8 mouse cellular contexts compared by ENCODE assay signal in genomic region chr8:120493508-120494464, GRCm38 (mm10).
DNase-seq lines count a peak whose midpoint lies in the region; ATAC-seq and TF ChIP-seq lines count a peak whose summit lies in the region.

No protein-coding gene starts in this region.

- no peaks in the 10 kb centered on the region for H3K27me3 ChIP-seq in intestine, embryonic 15.5 days (replicated peaks)
- H3K27me3 ChIP-seq in myocyte (ENCODE audit: control insufficient read depth, insufficient read depth, insufficient read length) = no peaks in the 10 kb centered on the region

- H3K9me3 ChIP-seq in intestine, embryonic 15.5 days = no peaks in the 10 kb centered on the region

- peak; percentile 37 to 70 for DNase-seq in adrenal gland, adult (ENCODE audit: inconsistent age in 2 of 2, low spot score in 1 of 2)
- DNase-seq in adrenal gland, postnatal 10 days = no peak
- DNase-seq in layer of hippocampus, adult 2 months (ENCODE audit: low spot score in 2 of 2) = no peak
- DNase-seq in layer of hippocampus, postnatal 36 days = no peak
- DNase-seq in testis, postnatal 10 days (ENCODE audit: low spot score) = no peak
- DNase-seq in layer of hippocampus, adult 18-20 months (ENCODE audit: low spot score in 2 of 2) = no peak

- peak overlapping the region; percentile 8; the same call in 1 of the 2 replicates for H3K9ac ChIP-seq in intestine, embryonic 15.5 days

- TF ChIP-seq POLR2A in myocyte (IDR thresholded peaks at IDR 0.05; ENCODE audit: insufficient read length, low read depth) = no peak

- H3K4me3 ChIP-seq in layer of hippocampus, adult 2 months = peak overlapping the region; percentile 67; the same call in 1 of the 2 replicates
- no peak overlapping the region; the same call in 1 of the 2 replicates for H3K4me3 ChIP-seq in intestine, embryonic 15.5 days (replicated peaks)
- H3K4me3 ChIP-seq in myocyte = no peak overlapping the region

- WGBS in intestine, embryonic 15.5 days = 56% methylated on average over 16 of the region's 16 CpGs

- no peaks in the 10 kb centered on the region for H3K36me3 ChIP-seq in intestine, embryonic 15.5 days
- no peaks in the 10 kb centered on the region for H3K36me3 ChIP-seq in myocyte (ENCODE audit: control insufficient read depth, insufficient read depth)

- no peak for ATAC-seq in intestine, embryonic 15.5 days

- peaks cover 87% of the 10 kb centered on the region for H3K4me1 ChIP-seq in intestine, embryonic 15.5 days (replicated peaks)

- 0 out of 2 replicates have a peak overlapping the region, but pooled peaks have one; percentile 5 for H3K4me2 ChIP-seq in intestine, embryonic 15.5 days (replicated peaks)
- peak overlapping the region; percentile 82 for H3K4me2 ChIP-seq in myocyte (ENCODE audit: low read depth)

- H3ac ChIP-seq in myocyte (ENCODE audit: control insufficient read depth, insufficient read length) = no peak overlapping the region

- 0 out of 2 replicates have a peak overlapping the region, but pooled peaks have one; percentile 23 for H3K27ac ChIP-seq in layer of hippocampus, adult 2 months
- no peak overlapping the region for H3K27ac ChIP-seq in intestine, embryonic 15.5 days

- TF ChIP-seq CTCF in layer of hippocampus, adult 2 months (conservative IDR thresholded peaks at IDR 0.05) = no peak

- H3K79me2 ChIP-seq in myocyte (ENCODE audit: control insufficient read depth, insufficient read depth) = peaks cover 85% of the 10 kb centered on the region

TF ChIP-seq in myocyte, 11 proteins besides CTCF, POLR2A, EP300 and RAD21:
- TF ChIP-seq CEBPB (IDR thresholded peaks at IDR 0.05; ENCODE audit: insufficient read depth, poor library complexity, severe bottlenecking) (no peak), SRF (IDR thresholded peaks at IDR 0.05; ENCODE audit: control insufficient read depth, insufficient read length, low read depth) (no peak), E2F4 (IDR thresholded peaks at IDR 0.05; ENCODE audit: insufficient read depth) (no peak), TCF12 (IDR thresholded peaks at IDR 0.05; ENCODE audit: insufficient read depth, poor library complexity, severe bottlenecking) (no peak)

Comparison
In these comparisons a context has a peak if more than half of its experiments do, and no peak if none do; other contexts are left out.
1. DNase-seq: peak in adrenal gland, adult (2 of 2); none in adrenal gland, postnatal 10 days (single experiment), layer of hippocampus, adult 2 months (0 of 2), layer of hippocampus, postnatal 36 days (0 of 2), testis, postnatal 10 days (single experiment) and layer of hippocampus, adult 18-20 months (0 of 2).